Mouse (Mus musculus): ENCODE data around the gene Tbx1. TPM values are rescaled to one million over a fixed set of nuclear protein-coding genes. Genes with fewer than 3 reads are reported as not detected.
A peak's percentile ranks its signal among the peaks of the same experiment; 100 is the strongest.

Gene Tbx1
- polyA plus RNA-seq, 1 experiment from 2014 or later = 7.8 TPM

GRCm38 (mm10) chr16:18632816-18633215, 42.3 kb upstream of the Tbx1 start:
- TF ChIP-seq EP300 (IDR thresholded peaks at IDR 0.05) = no peak
- TF ChIP-seq CTCF (IDR thresholded peaks at IDR 0.05) = no peak
- Histone ChIP-seq H3K4me2 (replicated peaks; ENCODE audit: low read depth, low read length) (no peak overlapping the region), H3K4me1 (ENCODE audit: insufficient read depth, low read depth, low read length) (no peaks in the 10 kb centered on the region), H3K27me3 (replicated peaks; ENCODE audit: insufficient read depth, low read length) (peaks cover under 1% of the 10 kb centered on the region; the same call in 1 of the 2 replicates), H3K4me3 (ENCODE audit: low read depth, low read length) (no peak overlapping the region), H3K9me3 (ENCODE audit: low read length) (no peaks in the 10 kb centered on the region), H3K9ac (replicated peaks; ENCODE audit: low read depth) (no peak overlapping the region), H3K36me3 (ENCODE audit: insufficient read depth, low read length) (no peaks in the 10 kb centered on the region), H3K27ac (ENCODE audit: low read length) (no peak overlapping the region)
- DNase-seq (ENCODE audit: low spot score) (no peak), ATAC-seq (no peak)
- WGBS = 44% methylated on average over 2 of the region's 2 CpGs

- Histone ChIP-seq H3K4me3 (ENCODE audit: low read depth, low read length) (no peak overlapping the region), H3K9me3 (ENCODE audit: low read length) (no peaks in the 10 kb centered on the region), H3K4me2 (replicated peaks; ENCODE audit: low read depth, low read length) (no peak overlapping the region), H3K9ac (replicated peaks; ENCODE audit: low read depth) (no peak overlapping the region), H3K27me3 (replicated peaks; ENCODE audit: insufficient read depth, low read length) (peaks cover 3% of the 10 kb centered on the region; the same call in 1 of the 2 replicates), H3K36me3 (ENCODE audit: insufficient read depth, low read length) (no peaks in the 10 kb centered on the region), H3K4me1 (ENCODE audit: insufficient read depth, low read depth, low read length) (no peaks in the 10 kb centered on the region), H3K27ac (ENCODE audit: low read length) (no peak overlapping the region)
- DNase-seq (ENCODE audit: low spot score) (no peak), ATAC-seq (no peak)
- WGBS = 49% methylated on average over 3 of the region's 3 CpGs
- TF ChIP-seq CTCF (IDR thresholded peaks at IDR 0.05) (peak; percentile 48), EP300 (IDR thresholded peaks at IDR 0.05) (no peak)
These were observed 41.6 kb upstream of the Tbx1 start for GRCm38 (mm10) chr16:18632059-18632458.

- Histone ChIP-seq H3K36me3 (ENCODE audit: insufficient read depth, low read length) (no peaks in the 10 kb centered on the region), H3K4me1 (ENCODE audit: insufficient read depth, low read depth, low read length) (0 out of 2 replicates have a peak, but pooled peaks cover under 1% of the 10 kb centered on the region), H3K4me3 (ENCODE audit: low read depth, low read length) (no peak overlapping the region), H3K27me3 (replicated peaks; ENCODE audit: insufficient read depth, low read length) (peaks cover 3% of the 10 kb centered on the region; the same call in 1 of the 2 replicates), H3K4me2 (replicated peaks; ENCODE audit: low read depth, low read length) (no peak overlapping the region), H3K27ac (ENCODE audit: low read length) (no peak overlapping the region), H3K9ac (replicated peaks; ENCODE audit: low read depth) (no peak overlapping the region), H3K9me3 (ENCODE audit: low read length) (no peaks in the 10 kb centered on the region)
- 50% methylated on average over 7 of the region's 7 CpGs for WGBS
- ATAC-seq = no peak
- no peak for TF ChIP-seq EP300 (IDR thresholded peaks at IDR 0.05)
- no peak for TF ChIP-seq CTCF (IDR thresholded peaks at IDR 0.05)
- no peak for DNase-seq (ENCODE audit: low spot score)
These were observed 40.7 kb upstream of the Tbx1 start for GRCm38 (mm10) chr16:18631141-18631540.

- Histone ChIP-seq H3K27ac (ENCODE audit: low read length) (no peak overlapping the region), H3K27me3 (replicated peaks; ENCODE audit: insufficient read depth, low read length) (peaks cover 8% of the 10 kb centered on the region; the same call in 1 of the 2 replicates), H3K4me1 (ENCODE audit: insufficient read depth, low read depth, low read length) (0 out of 2 replicates have a peak, but pooled peaks cover 5% of the 10 kb centered on the region), H3K36me3 (ENCODE audit: insufficient read depth, low read length) (no peaks in the 10 kb centered on the region), H3K9ac (replicated peaks; ENCODE audit: low read depth) (no peak overlapping the region), H3K4me3 (ENCODE audit: low read depth, low read length) (peak overlapping the region; percentile 62; the same call in 1 of the 2 replicates), H3K9me3 (ENCODE audit: low read length) (no peaks in the 10 kb centered on the region), H3K4me2 (replicated peaks; ENCODE audit: low read depth, low read length) (peak overlapping the region; percentile 99)
- WGBS = 41% methylated on average over 5 of the region's 5 CpGs
- ATAC-seq = no peak
- no peak for TF ChIP-seq EP300 (IDR thresholded peaks at IDR 0.05)
- DNase-seq (ENCODE audit: low spot score) = no peak
These were observed 39.8 kb upstream of the Tbx1 start for GRCm38 (mm10) chr16:18630291-18630690.

- 0 out of 2 replicates have a peak, but pooled peaks cover 5% of the 10 kb centered on the region for H3K4me1 ChIP-seq (ENCODE audit: insufficient read depth, low read depth, low read length)
- peak; percentile 62 for DNase-seq (ENCODE audit: low spot score)
- no peaks in the 10 kb centered on the region for H3K36me3 ChIP-seq (ENCODE audit: insufficient read depth, low read length)
- no peak for TF ChIP-seq CTCF (IDR thresholded peaks at IDR 0.05)
- TF ChIP-seq EP300 (IDR thresholded peaks at IDR 0.05) = no peak
- no peak within 1 kb of the TSS for H3K27ac ChIP-seq (ENCODE audit: low read length)
- peak within 1 kb of the TSS; percentile 62 for H3K9ac ChIP-seq (replicated peaks; ENCODE audit: low read depth)
- peaks cover 14% of the 10 kb centered on the region; the same call in 1 of the 2 replicates for H3K27me3 ChIP-seq (replicated peaks; ENCODE audit: insufficient read depth, low read length)
- H3K4me2 ChIP-seq (replicated peaks; ENCODE audit: low read depth, low read length) = peak within 1 kb of the TSS; percentile 99
- peak; percentile 72 for ATAC-seq
- no peaks in the 10 kb centered on the region for H3K9me3 ChIP-seq (ENCODE audit: low read length)
- WGBS = 2% methylated on average over 31 of the region's 93 CpGs
- peak within 1 kb of the TSS; percentile 62 for H3K4me3 ChIP-seq (ENCODE audit: low read depth, low read length)
These were observed 39.1 kb upstream of the Tbx1 start, which contains the start of gene Sept5 for GRCm38 (mm10) chr16:18629390-18630231. Sept5 (minus strand) TSS chr16:18629954.

- ATAC-seq = no peak
- Histone ChIP-seq H3K4me1 (ENCODE audit: insufficient read depth, low read depth, low read length) (0 out of 2 replicates have a peak, but pooled peaks cover 5% of the 10 kb centered on the region), H3K27me3 (replicated peaks; ENCODE audit: insufficient read depth, low read length) (peaks cover 15% of the 10 kb centered on the region; the same call in 1 of the 2 replicates), H3K9ac (replicated peaks; ENCODE audit: low read depth) (no peak overlapping the region), H3K9me3 (ENCODE audit: low read length) (no peaks in the 10 kb centered on the region), H3K4me2 (replicated peaks; ENCODE audit: low read depth, low read length) (peak overlapping the region; percentile 99), H3K27ac (ENCODE audit: low read length) (no peak overlapping the region), H3K36me3 (ENCODE audit: insufficient read depth, low read length) (no peaks in the 10 kb centered on the region), H3K4me3 (ENCODE audit: low read depth, low read length) (peak overlapping the region; percentile 62; the same call in 1 of the 2 replicates)
- no peak for TF ChIP-seq CTCF (IDR thresholded peaks at IDR 0.05)
- TF ChIP-seq EP300 (IDR thresholded peaks at IDR 0.05) = no peak
- 24% methylated on average over 2 of the region's 2 CpGs for WGBS
- DNase-seq (ENCODE audit: low spot score) = no peak
These were observed 38.5 kb upstream of the Tbx1 start for GRCm38 (mm10) chr16:18628948-18629340.

Measured in lung, postnatal 0 days (tissue).